Mouse (Mus musculus): Measurements from ENCODE around the gene Lce1k. TPM values are rescaled to one million over a fixed set of nuclear protein-coding genes. Genes with fewer than 3 reads are reported as not detected.

The Lce1k gene
- total RNA-seq (2023): not detected

DNA sequence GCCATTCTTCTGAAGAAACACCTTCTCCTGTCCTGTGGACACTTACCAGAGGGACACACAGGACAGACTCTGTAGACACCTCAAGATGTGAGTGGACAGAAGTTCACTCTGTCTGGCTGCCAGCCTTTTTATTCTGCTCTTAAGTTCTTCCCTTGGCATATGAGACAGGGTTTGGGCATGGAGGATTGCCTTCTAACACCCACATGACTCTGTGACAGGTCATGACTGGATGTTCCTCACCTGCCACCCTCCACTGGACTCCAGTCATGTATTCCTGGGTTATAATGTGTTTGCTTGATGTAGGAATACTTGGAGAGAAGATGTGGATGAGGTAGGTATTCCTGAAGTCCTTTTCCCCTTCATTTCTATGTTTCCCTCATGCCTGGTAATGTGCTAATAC, at the start of gene Lce1k:
Gene Lce1k (minus strand): TSS at position 101 of the 400 bp plus-strand sequence.

GRCm38 (mm10) chr3:92851186-92851585, 43.5 kb upstream of the Lce1k start, which contains the start of gene Lce1l:
Gene Lce1l (minus strand): TSS chr3:92851286.

DNA sequence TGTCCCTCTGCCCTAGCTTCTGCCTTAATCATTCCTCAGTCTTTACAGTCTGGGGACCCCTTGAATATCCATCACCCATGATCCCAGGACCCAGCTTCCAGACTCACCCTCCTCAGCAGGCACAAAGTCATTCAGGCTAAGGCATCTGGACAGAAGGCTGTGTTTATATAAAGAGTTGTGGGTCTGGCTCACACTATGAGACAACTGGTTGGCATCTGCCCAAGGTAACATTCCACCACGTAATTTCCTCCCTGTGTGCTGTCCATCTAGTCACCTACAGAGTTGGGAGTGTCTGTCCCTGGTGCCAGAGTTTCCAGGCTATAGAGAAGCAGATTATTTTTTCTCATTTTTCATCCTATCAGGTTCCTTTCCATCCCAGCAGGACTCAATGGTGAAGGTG, 19.4 kb upstream of the Lce1k start, which contains the start of gene Kprp:
Gene Kprp (minus strand): TSS at position 140 of the 400 bp plus-strand sequence.

GRCm38 (mm10) chr3:92790414-92790813, 17.3 kb downstream of the Lce1k start, which contains the start of gene Lce1j:
Gene Lce1j (minus strand): TSS chr3:92790514.

DNA sequence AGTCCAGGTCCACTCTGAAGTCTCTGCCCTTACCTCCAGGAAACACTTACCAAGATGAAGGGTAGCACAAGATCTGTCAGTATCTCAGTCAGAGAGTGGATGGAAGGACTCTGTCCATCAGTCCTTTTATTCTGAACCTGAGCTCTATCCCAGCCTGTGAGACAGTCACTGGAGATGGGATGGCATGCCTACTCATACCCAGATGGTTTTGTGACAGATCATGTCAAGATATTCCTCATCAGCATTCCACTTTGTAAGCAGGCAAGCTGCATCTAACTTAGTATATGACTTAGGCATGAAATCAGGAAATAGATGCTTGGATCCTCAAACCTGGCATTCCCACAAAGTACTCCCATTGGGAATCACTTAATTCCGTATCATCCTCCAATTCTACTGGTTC, 28.9 kb downstream of the Lce1k start, which contains the start of gene Lce1i:
Gene Lce1i (minus strand): TSS at position 101 of the 400 bp plus-strand sequence.

DNA sequence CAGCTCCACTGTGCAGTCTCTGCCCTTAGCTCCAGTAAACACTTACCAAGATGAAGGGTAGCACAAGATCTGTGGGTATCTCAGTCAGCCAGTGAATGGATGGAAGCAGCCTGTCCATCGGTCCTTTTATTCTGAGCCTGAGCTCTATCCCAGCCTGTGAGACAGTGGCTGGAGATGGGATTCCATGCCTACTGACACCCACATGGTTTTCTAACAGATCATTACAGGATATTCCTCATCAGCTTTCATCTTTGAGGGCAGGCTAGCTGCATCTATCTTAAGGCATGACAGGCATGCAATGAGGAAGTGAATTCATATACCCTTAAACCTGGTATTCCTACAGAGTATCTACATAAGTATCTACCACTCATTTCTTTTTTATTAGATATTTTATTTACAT, 42.7 kb downstream of the Lce1k start, which contains the start of gene Lce1h:
Gene Lce1h (minus strand): TSS at position 101 of the 400 bp plus-strand sequence.

Other genes with a start within 250 kb of the Lce1k start
- gene Ivl, start 234.2 kb downstream of the Lce1k start, total RNA-seq (2023): not detected
- gene Smcp, start 218.9 kb downstream of the Lce1k start, total RNA-seq (2023): not detected
- gene 2210017I01Rik, start 200.4 kb downstream of the Lce1k start, total RNA-seq (2023): not detected
- not detected for gene Lce6a, start 186.2 kb downstream of the Lce1k start, total RNA-seq (2023)
- not detected for gene Lce1a1, start 159.6 kb downstream of the Lce1k start, total RNA-seq (2023)
- gene Lce1b, start 151.0 kb downstream of the Lce1k start, total RNA-seq (2023): not detected
- not detected for gene Lce1a2, start 137.6 kb downstream of the Lce1k start, total RNA-seq (2023)
- not detected for gene Lce1c, start 128.6 kb downstream of the Lce1k start, total RNA-seq (2023)
- gene Lce1d, start 120.7 kb downstream of the Lce1k start, total RNA-seq (2023): not detected
- gene Lce1e, start 98.8 kb downstream of the Lce1k start, total RNA-seq (2023): not detected
- gene Lce1f, start 87.5 kb downstream of the Lce1k start, total RNA-seq (2023): not detected
- gene Gm38119, start 68.8 kb downstream of the Lce1k start, total RNA-seq (2023): not detected
- gene Lce1g, start 55.6 kb downstream of the Lce1k start, total RNA-seq (2023): not detected
- gene Lce1h, start 42.8 kb downstream of the Lce1k start, total RNA-seq (2023): not detected
- not detected for gene Lce1i, start 29.0 kb downstream of the Lce1k start, total RNA-seq (2023)
- gene Lce1j, start 17.4 kb downstream of the Lce1k start, total RNA-seq (2023): not detected
- not detected for gene Kprp, start 19.4 kb upstream of the Lce1k start, total RNA-seq (2023)
- gene Lce1l, start 43.4 kb upstream of the Lce1k start, total RNA-seq (2023): not detected
- gene 2310050C09Rik, start 62.3 kb upstream of the Lce1k start, total RNA-seq (2023): not detected
- gene Lce3a, start 118.3 kb upstream of the Lce1k start, total RNA-seq (2023): not detected
- not detected for gene Lce3b, start 125.1 kb upstream of the Lce1k start, total RNA-seq (2023)
- gene Lce3c, start 136.6 kb upstream of the Lce1k start, total RNA-seq (2023): not detected
- not detected for gene Lce3d, start 149.5 kb upstream of the Lce1k start, total RNA-seq (2023)
- gene Lce3e, start 159.2 kb upstream of the Lce1k start, total RNA-seq (2023): not detected
- gene Lce3f, start 184.3 kb upstream of the Lce1k start, total RNA-seq (2023): not detected
- gene Crct1, start 207.8 kb upstream of the Lce1k start, total RNA-seq (2023): not detected
- not detected for gene Lce1m, start 211.2 kb upstream of the Lce1k start, total RNA-seq (2023)

All from CD4-positive naive resting alpha-beta T cell, adult 76 days (primary cell).